Mouse (Mus musculus) embryonic facial prominence, embryonic 10.5 days (tissue): Measurements from ENCODE around the gene Dnajc7. TPM values are rescaled to one million over a fixed set of nuclear protein-coding genes. Genes with fewer than 3 reads are reported as not detected.

Source experiments
- DNase-seq: peaks from one replicate; pipeline ENCODE4 v3.0.0-alpha.2; 2017; ENCODE audit warnings: low spot score
- H3K27ac ChIP-seq: fragments of 300-500 bp; sonication (generic); replicated peaks from 2 replicates; pipeline ENCODE4 v1.5.1; 2016; ENCODE audit warnings: mild to moderate bottlenecking
- H3K27me3 ChIP-seq: fragments of 300-500 bp; sonication (generic); replicated peaks from 2 replicates; pipeline ENCODE4 v1.6.1; 2016; ENCODE audit warnings: low read depth, mild to moderate bottlenecking; ENCODE audit not compliant: poor library complexity, severe bottlenecking
- H3K36me3 ChIP-seq: fragments of 300-500 bp; sonication (generic); replicated peaks from 2 replicates; pipeline ENCODE4 v1.6.1; 2016; ENCODE audit warnings: mild to moderate bottlenecking, moderate library complexity
- H3K4me1 ChIP-seq: fragments of 300-500 bp; sonication (generic); 2 replicates; pipeline ENCODE4 v1.6.1; 2016
- H3K4me3 ChIP-seq: fragments of 300-500 bp; sonication (generic); 2 replicates; pipeline ENCODE4 v1.5.1; 2016; ENCODE audit warnings: mild to moderate bottlenecking, moderate library complexity
- H3K9me3 ChIP-seq: fragments of 300-500 bp; sonication (generic); 2 replicates; pipeline ENCODE4 v1.6.1; 2016; ENCODE audit warnings: mild to moderate bottlenecking
- WGBS: fragments of 180-500 bp; shearing (Covaris S2); methylation state at CpG from one replicate; pipeline ENCODE4 v1.1.7; 2016; 5-methylcytosine and 5-hydroxymethylcytosine counted together
- polyA plus RNA-seq: library from polyadenylated mRNA; unstranded; fragments of >200 nt; fragmentation: Nextera tagmentation; extraction: Ambion mirVana; gene quantifications from 2 replicates; pipeline ENCODE4 v1.2.1, GENCODE M21; 2016

Gene Dnajc7
- polyA plus RNA-seq, 1 experiment from 2014 or later, result 279 TPM

DNA sequence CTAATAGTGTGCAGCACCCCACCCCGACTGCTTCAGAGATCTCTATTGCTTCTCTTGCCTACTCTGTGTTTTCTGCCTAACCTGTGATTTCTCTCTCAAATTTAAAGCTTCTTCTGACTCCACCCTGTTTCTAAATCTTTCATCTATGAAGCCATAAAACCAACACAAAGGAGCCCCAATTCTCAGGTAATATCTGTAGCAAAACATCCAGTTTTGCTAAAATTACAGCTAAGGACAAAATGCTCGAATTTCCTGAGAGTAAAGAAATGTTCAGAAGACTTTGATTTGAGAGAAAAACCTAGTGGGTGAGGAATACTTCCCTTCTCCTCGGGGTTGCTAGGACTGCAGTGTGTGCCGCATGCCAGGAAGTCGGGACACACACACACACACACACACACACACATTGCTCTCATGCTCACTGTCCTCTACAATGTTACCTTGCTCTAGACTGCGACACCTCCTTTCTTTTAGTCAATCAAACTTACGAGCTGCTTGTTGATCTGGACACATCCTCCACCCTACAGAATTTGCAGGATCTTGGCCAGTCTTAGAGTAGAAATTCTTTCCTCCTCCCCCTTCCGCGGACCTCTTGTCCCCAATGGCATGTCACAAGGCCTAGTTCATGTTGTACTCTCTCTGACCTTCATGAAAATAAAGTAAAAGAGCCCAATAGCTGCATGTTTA lies 9.8 kb downstream of the Dnajc7 start:
- WGBS, result 86% methylated on average over 9 of the region's 9 CpGs
- Histone ChIP-seq H3K27me3 (no peaks in the 10 kb centered on the region), H3K4me3 (no peak overlapping the region), H3K27ac (no peak overlapping the region), H3K9me3 (no peaks in the 10 kb centered on the region), H3K36me3 (peaks cover 69% of the 10 kb centered on the region), H3K4me1 (no peaks in the 10 kb centered on the region)
- DNase-seq, result no peak

DNA sequence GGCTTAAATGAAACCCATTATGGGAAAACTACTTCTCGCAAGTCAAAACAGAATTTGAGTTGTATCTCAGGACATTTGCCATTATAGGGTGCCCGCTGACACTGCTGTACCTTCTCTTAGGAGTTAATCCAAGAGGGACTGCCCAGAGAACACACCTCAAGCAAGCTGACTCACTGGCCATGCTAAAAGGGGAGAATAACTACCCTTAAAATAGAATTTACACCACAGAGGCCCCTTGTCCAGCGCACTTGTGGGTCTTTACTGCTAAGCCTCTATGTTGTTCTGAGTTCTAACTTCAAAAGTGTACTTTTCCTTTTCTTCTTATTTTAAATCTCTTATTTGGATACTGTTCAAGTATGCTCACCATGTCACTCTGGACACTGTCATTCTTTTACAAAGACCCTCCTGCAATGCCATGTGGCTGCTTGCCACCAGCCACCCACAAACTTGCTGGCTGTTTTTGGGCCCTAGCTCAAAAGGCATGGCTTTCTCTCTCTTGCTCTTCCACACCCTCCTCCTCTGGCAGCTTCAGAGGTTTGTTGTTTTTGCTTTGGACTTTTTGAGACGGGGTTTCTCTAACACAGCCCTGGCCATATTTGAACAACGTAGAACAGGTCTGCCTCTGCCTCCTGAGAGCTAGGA lies 10.5 kb downstream of the Dnajc7 start:
- Histone ChIP-seq H3K4me3 (no peak overlapping the region), H3K9me3 (no peaks in the 10 kb centered on the region), H3K27me3 (no peaks in the 10 kb centered on the region), H3K4me1 (no peaks in the 10 kb centered on the region), H3K27ac (no peak overlapping the region), H3K36me3 (peaks cover 73% of the 10 kb centered on the region)
- DNase-seq, result no peak
- 90% methylated on average over 5 of the region's 5 CpGs for WGBS

DNA sequence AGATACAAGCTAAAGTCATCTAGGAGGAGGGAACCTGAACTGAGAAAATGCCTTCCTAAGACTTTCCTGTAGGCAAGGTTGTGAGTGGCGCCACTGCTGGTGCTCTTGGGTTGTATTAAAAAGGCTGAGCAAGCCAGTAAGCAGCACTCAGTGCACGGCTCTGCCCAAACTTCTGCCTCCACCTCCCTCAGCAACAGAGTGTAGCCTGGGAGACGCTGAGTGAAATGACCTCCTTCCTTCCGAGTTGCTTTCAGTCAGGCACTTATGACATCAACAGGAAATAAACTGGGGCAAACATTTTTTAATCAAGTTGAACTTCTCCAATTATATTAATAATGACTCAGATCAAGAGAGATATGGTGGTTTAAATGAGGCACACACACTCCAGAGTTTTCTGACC lies 11.2 kb downstream of the Dnajc7 start:
- Histone ChIP-seq H3K9me3 (no peaks in the 10 kb centered on the region), H3K4me1 (no peaks in the 10 kb centered on the region), H3K4me3 (no peak overlapping the region), H3K36me3 (peaks cover 77% of the 10 kb centered on the region), H3K27ac (no peak overlapping the region), H3K27me3 (no peaks in the 10 kb centered on the region)
- DNase-seq, result no peak
- WGBS, result 81% methylated on average over 4 of the region's 4 CpGs

DNA sequence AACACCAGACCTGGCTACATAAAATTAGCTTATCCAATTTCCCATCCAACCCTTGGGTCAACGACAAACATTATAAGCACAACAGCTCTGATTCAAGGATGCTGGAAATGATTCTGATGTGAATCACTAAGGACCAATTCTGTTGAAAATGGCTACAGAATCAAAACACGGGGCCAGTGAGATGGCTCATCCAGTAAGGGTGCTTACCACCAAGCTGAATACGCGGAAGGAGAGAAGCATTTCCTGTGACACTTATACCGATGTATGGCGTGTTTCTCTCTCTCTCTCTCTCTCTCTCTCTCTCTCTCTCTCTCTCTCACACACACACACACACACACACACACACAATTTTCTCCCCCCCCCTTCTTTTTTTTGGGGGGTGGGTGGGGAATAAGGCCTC lies 12.8 kb downstream of the Dnajc7 start:
- H3K27me3 ChIP-seq, result no peaks in the 10 kb centered on the region
- H3K4me1 ChIP-seq, result no peaks in the 10 kb centered on the region
- 95% methylated on average over 6 of the region's 6 CpGs for WGBS
- no peak overlapping the region for H3K27ac ChIP-seq
- H3K9me3 ChIP-seq, result no peaks in the 10 kb centered on the region
- H3K4me3 ChIP-seq, result no peak overlapping the region
- peaks cover 80% of the 10 kb centered on the region for H3K36me3 ChIP-seq
- no peak for DNase-seq

DNA sequence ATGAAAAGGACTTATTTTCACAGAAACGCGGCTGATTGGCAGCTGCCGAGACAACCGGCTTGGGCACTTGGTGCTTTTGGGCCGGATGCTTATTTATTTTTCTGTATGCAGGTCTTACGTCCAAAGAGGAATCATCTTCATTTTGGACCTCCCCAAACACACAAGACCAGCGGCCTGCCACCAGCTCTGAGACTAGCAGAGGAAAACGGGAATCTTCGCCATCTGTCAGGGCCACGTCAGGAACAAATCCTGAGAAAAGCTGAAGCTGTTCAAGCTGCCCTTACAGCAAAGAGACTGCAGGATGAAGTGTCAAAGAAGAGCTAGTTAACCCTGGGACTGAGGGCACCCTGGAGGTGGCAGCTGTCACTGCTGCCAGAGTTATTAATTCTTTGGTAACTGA lies 14.5 kb downstream of the Dnajc7 start:
- WGBS, result 92% methylated on average over 10 of the region's 10 CpGs
- Histone ChIP-seq H3K9me3 (no peaks in the 10 kb centered on the region), H3K27me3 (no peaks in the 10 kb centered on the region), H3K27ac (no peak overlapping the region), H3K4me1 (no peaks in the 10 kb centered on the region), H3K36me3 (peaks cover 82% of the 10 kb centered on the region), H3K4me3 (no peak overlapping the region)
- no peak for DNase-seq

DNA sequence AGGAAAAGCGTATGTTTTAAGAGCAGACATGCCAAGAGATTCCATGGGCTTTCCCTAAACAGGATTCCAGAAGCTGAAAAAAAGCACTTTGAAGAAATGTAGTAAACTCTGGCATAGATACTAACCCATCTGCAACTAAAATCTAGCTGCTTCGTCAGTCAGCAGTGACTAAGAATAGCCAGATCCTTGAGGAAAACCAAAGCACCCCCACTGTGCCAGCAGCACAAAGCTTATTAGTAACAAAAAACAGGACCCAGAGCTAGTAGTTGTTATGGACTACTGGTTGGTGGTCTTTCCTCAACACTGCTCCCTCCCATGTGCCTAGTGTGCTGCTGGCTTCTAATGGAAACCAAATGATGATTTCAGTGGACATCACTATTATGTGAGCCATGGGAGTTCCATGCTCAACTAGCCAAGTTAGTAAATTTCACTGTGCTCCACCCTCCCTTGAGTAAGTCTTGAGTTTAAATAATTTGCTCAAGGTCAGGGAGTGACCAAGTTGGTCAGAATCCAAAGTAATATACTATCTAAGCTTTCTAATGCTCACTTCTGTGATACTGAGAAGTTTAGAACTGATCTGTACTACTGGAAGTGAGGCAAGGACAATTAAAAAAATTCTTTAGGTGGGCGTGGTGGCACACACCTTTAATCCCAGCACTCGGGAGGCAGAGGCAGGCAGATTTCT lies 15.5 kb downstream of the Dnajc7 start:
- Histone ChIP-seq H3K27ac (no peak overlapping the region), H3K9me3 (no peaks in the 10 kb centered on the region), H3K27me3 (no peaks in the 10 kb centered on the region), H3K36me3 (peaks cover 83% of the 10 kb centered on the region), H3K4me1 (no peaks in the 10 kb centered on the region), H3K4me3 (no peak overlapping the region)
- DNase-seq, result no peak
- 93% methylated on average over 4 of the region's 4 CpGs for WGBS

DNA sequence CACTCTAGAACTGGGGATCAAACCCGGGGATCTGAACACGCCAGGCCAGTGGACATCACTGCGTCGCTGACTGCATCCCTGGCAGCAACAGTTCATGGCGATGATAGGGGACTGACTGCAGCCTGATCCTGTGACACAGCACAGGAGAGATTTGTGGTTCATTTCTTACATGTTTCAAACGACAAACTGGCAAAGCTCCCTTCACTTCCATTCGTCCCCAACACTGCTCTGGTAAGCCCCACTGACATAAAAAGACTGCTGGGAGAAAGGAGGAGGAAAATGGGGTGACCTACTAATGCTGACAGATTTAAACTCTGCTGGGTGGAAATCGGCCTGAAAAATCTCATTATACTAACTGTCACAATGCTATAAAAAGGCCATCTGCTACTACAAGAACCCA lies 16.2 kb downstream of the Dnajc7 start:
- DNase-seq, result no peak
- Histone ChIP-seq H3K4me3 (no peak overlapping the region), H3K36me3 (peaks cover 87% of the 10 kb centered on the region), H3K4me1 (no peaks in the 10 kb centered on the region), H3K27ac (no peak overlapping the region), H3K27me3 (no peaks in the 10 kb centered on the region), H3K9me3 (no peaks in the 10 kb centered on the region)
- 93% methylated on average over 8 of the region's 8 CpGs for WGBS

DNA sequence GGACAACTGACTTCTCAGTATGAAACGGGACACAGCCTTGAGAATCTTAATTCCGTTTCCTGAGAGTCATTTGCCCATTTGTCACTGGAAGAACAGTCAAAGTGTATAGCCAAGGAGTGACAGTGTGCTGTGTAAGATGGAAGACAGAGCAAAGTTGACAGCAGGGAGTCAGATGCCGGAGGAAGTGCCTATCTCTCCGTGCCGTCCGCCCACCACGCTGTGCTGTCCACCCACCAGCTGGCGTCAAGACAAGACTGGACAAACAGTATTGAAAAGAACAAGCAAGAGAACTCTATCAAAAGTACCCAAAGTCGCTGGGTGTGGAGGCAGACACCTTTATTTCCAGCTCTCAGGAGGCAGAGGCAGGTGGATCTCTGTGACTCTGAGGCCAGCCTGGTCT lies 16.8 kb downstream of the Dnajc7 start:
- H3K27me3 ChIP-seq, result no peaks in the 10 kb centered on the region

DNA sequence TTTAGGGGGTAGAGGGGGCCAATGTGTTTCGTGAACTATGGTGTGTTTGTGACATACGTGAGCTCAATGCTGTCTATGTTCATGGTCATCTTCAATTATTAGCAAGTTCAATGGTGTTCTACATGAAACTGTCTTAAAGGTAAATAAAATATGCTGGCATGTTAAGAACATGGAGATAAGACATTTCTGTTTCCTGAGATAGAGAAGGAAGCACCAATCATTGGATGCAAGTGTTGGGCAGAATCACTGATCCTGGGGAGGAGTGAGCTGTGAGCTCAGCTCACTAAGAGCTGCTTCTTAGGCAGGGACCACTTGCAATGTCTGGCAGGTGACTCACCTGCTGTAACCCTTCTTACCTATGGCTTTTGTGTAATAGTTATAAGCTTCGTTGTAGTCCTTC lies 18.6 kb downstream of the Dnajc7 start:
- no peak overlapping the region for H3K27ac ChIP-seq
- no peaks in the 10 kb centered on the region for H3K4me1 ChIP-seq
- H3K9me3 ChIP-seq, result no peaks in the 10 kb centered on the region
- DNase-seq, result no peak
- H3K4me3 ChIP-seq, result no peak overlapping the region
- peaks cover 91% of the 10 kb centered on the region for H3K36me3 ChIP-seq
- H3K27me3 ChIP-seq, result no peaks in the 10 kb centered on the region
- 98% methylated on average over 3 of the region's 3 CpGs for WGBS

More for the DNA sequence above, 16.8 kb downstream of the Dnajc7 start:
- Histone ChIP-seq H3K4me3 (no peak overlapping the region), H3K9me3 (no peaks in the 10 kb centered on the region), H3K4me1 (no peaks in the 10 kb centered on the region), H3K27ac (no peak overlapping the region), H3K36me3 (peaks cover 87% of the 10 kb centered on the region)
- 91% methylated on average over 9 of the region's 9 CpGs for WGBS
- no peak for DNase-seq

DNA sequence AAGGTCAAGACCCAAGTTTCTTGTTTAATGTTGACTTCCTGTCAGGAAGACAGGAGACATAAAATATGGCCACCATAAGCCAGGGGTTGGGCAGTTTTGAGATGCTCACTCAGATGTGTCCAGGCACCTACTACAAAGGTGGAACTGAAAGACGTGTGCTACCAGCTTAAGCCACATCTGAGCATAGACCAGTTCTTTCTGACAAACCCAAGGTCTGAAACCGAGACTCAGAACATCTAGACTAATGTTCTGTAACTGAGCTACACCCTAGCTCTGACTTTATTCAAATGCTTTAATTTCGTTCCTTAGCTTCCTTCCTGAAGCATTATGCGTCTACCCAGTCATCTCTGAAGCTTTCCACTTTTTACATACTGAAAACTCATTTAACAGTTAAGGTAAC lies 21.9 kb downstream of the Dnajc7 start:
- peaks cover 98% of the 10 kb centered on the region for H3K36me3 ChIP-seq
- H3K4me1 ChIP-seq, result no peaks in the 10 kb centered on the region
- no peak for DNase-seq
- H3K4me3 ChIP-seq, result no peak overlapping the region
- 89% methylated on average over 4 of the region's 4 CpGs for WGBS
- H3K9me3 ChIP-seq, result no peaks in the 10 kb centered on the region
- H3K27me3 ChIP-seq, result no peaks in the 10 kb centered on the region
- H3K27ac ChIP-seq, result no peak overlapping the region

DNA sequence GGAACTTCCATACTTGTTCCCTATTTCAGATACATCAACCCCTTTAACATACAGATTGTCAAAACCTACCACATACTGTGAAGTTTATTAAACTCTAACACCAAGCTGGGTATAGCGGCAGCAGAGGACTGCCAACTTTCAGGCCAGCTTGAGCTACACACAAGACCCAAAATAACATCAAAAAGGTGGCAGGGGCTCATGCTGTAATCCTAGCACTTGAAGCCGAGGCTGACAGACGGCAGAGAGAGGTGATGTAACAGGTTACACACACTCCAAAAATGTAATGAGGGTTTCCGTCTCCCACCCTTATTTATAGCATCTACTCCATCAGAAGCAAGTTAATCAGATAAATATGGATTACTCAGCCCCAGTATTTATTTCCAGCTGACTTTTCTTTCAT lies 24.4 kb downstream of the Dnajc7 start:
- WGBS, result 91% methylated on average over 4 of the region's 4 CpGs
- DNase-seq, result no peak

DNA sequence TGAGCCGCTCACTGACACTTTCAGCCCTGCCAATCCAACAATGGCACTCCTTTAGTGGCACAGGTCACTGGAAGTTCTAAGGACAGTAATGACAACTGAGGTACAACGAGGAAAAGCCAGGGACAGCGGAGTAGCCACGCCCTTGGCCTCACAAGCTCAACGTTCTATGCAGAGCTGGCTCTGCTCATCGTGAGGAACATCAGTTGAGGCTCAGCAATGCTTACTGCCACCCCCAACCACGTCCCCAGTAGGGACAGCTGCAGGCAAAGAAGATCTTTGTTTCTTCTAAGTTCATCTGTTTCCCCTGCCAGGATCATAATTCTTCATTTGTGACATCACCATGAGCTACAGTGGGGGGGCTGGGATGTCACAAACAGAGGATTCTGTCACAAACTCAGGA lies 25.4 kb downstream of the Dnajc7 start:
- no peak for DNase-seq
- 93% methylated on average over 7 of the region's 7 CpGs for WGBS
- Histone ChIP-seq H3K4me3 (no peak overlapping the region), H3K27me3 (no peaks in the 10 kb centered on the region), H3K4me1 (no peaks in the 10 kb centered on the region), H3K9me3 (no peaks in the 10 kb centered on the region), H3K27ac (no peak overlapping the region), H3K36me3 (peaks cover 100% of the 10 kb centered on the region)

More for the DNA sequence above, 24.4 kb downstream of the Dnajc7 start:
- Histone ChIP-seq H3K4me1 (no peaks in the 10 kb centered on the region), H3K27me3 (no peaks in the 10 kb centered on the region), H3K27ac (no peak overlapping the region), H3K9me3 (no peaks in the 10 kb centered on the region), H3K36me3 (peaks cover 100% of the 10 kb centered on the region), H3K4me3 (no peak overlapping the region)
